Mouse (Mus musculus): ENCODE measurements at regions not wholly inside any gene's neighbourhood (a gene's known extent, or its start where the extent isn't known, plus 50 kb on each side); places are given as distances from the start of the nearest gene placed in this dataset.

- intact Hi-C loops (cut with DNase I), result loop anchor here (5.0 kb wide), 2 partner anchors 71 to 111 kb away; no protein-coding TSS in a partner anchor
These were observed 1405.6 kb upstream of the A1bg start for GRCm38 (mm10) chr15:62328305-62328881.

GRCm38 (mm10) chr15:62327481-62327880, 1404.7 kb upstream of the A1bg start:
- intact Hi-C loops (cut with DNase I), result loop anchor here (5.0 kb wide), 2 partner anchors 70 to 110 kb away; no protein-coding TSS in a partner anchor
- DNase-seq, result peak; percentile 25 to 33

More at GRCm38 (mm10) chr15:62328305-62328881, 1405.6 kb upstream of the A1bg start:
- peak; percentile 72 to 76 for DNase-seq

GRCm38 (mm10) chr15:62326524-62326923, 1403.7 kb upstream of the A1bg start:
- intact Hi-C loops (cut with DNase I), result loop anchor here (5.0 kb wide), 2 partner anchors 69 to 109 kb away; no protein-coding TSS in a partner anchor
- DNase-seq, result no peak

- intact Hi-C loops (cut with DNase I), result loop anchor here (5.0 kb wide), 2 partner anchors 68 to 108 kb away; no protein-coding TSS in a partner anchor
- DNase-seq, result no peak
These were observed 1402.9 kb upstream of the A1bg start for GRCm38 (mm10) chr15:62325451-62326290.

- intact Hi-C loops (cut with DNase I), result no loop called here
- DNase-seq, result no peak
These were observed 1398.2 kb upstream of the A1bg start for GRCm38 (mm10) chr15:62320966-62321365.

- no peak for DNase-seq
- intact Hi-C loops (cut with DNase I), result no loop called here
These were observed 1391.6 kb upstream of the A1bg start for GRCm38 (mm10) chr15:62314449-62314848.

- DNase-seq, result peak; percentile 38 to 43
- intact Hi-C loops (cut with DNase I), result no loop called here
These were observed 1379.4 kb upstream of the A1bg start for GRCm38 (mm10) chr15:62302233-62302632.

- no peak for DNase-seq
- intact Hi-C loops (cut with DNase I), result no loop called here
These were observed 1378.8 kb upstream of the A1bg start for GRCm38 (mm10) chr15:62301567-62301966.

GRCm38 (mm10) chr15:62297138-62297537, 1374.3 kb upstream of the A1bg start:
- intact Hi-C loops (cut with DNase I), result no loop called here
- no peak for DNase-seq

- intact Hi-C loops (cut with DNase I), result no loop called here
These were observed 1372.6 kb upstream of the A1bg start for GRCm38 (mm10) chr15:62295233-62295927.

GRCm38 (mm10) chr15:62294786-62295185, 1372.0 kb upstream of the A1bg start:
- intact Hi-C loops (cut with DNase I), result no loop called here
- DNase-seq, result peak in 1 of 2 experiments; percentile 47

More at GRCm38 (mm10) chr15:62295233-62295927, 1372.6 kb upstream of the A1bg start:
- peak; percentile 80 to 83 for DNase-seq

GRCm38 (mm10) chr15:62292876-62293275, 1370.1 kb upstream of the A1bg start:
- intact Hi-C loops (cut with DNase I), result no loop called here
- DNase-seq, result no peak

- DNase-seq, result no peak
- intact Hi-C loops (cut with DNase I), result no loop called here
These were observed 1367.9 kb upstream of the A1bg start for GRCm38 (mm10) chr15:62290687-62291086.

GRCm38 (mm10) chr15:62286666-62287655, 1364.1 kb upstream of the A1bg start:
- peak in 1 of 2 experiments; percentile 36 for DNase-seq
- intact Hi-C loops (cut with DNase I), result no loop called here

- intact Hi-C loops (cut with DNase I), result no loop called here
- DNase-seq, result no peak
These were observed 1362.1 kb upstream of the A1bg start for GRCm38 (mm10) chr15:62284606-62285531.

- intact Hi-C loops (cut with DNase I), result no loop called here
These were observed 1361.0 kb upstream of the A1bg start for GRCm38 (mm10) chr15:62283661-62284429.

GRCm38 (mm10) chr15:62282646-62283045, 1359.8 kb upstream of the A1bg start:
- DNase-seq, result no peak
- intact Hi-C loops (cut with DNase I), result no loop called here

More at GRCm38 (mm10) chr15:62283661-62284429, 1361.0 kb upstream of the A1bg start:
- DNase-seq, result no peak

GRCm38 (mm10) chr15:62282116-62282515, 1359.3 kb upstream of the A1bg start:
- DNase-seq, result peak; percentile 43 to 47
- intact Hi-C loops (cut with DNase I), result no loop called here

Measured in heart, postnatal 10 days (tissue).